16 mouse cellular contexts compared by ENCODE assay signal in genomic region chr16:36089850-36090616, GRCm38 (mm10). TPM values are rescaled to one million over a fixed set of nuclear protein-coding genes. Genes with fewer than 3 reads are reported as not detected.
DNase-seq lines count a peak whose midpoint lies in the region; ATAC-seq and TF ChIP-seq lines count a peak whose summit lies in the region.
"Had no signal": no experiment of that assay in that cellular context is flagged by ENCODE, and none has a peak within 500 bp of the region (broad histone marks: within the 10 kb centered on the region; RNA-seq: fewer than 3 reads in every experiment).

No protein-coding gene starts in this region.

- WGBS in embryonic facial prominence, embryonic 15.5 days: 71% methylated on average over 8 of the region's 8 CpGs
- WGBS in embryonic facial prominence, embryonic 10.5 days: 85% methylated on average over 8 of the region's 8 CpGs
- WGBS in liver, adult 2 months: 27% methylated on average over 8 of the region's 8 CpGs
- 85% methylated on average over 8 of the region's 8 CpGs for WGBS in liver, embryonic 11.5 days
- 64% methylated on average over 8 of the region's 8 CpGs for WGBS in intestine, embryonic 15.5 days
- whole genome bisulfite sequencing in stomach, embryonic 16.5 days: 67% methylated on average over 8 of the region's 8 CpGs

- no peak overlapping the region for H3K4me3 ChIP-seq in embryonic facial prominence, embryonic 15.5 days (replicated peaks)
- H3K4me3 ChIP-seq in embryonic facial prominence, embryonic 10.5 days: no peak overlapping the region
- H3K4me3 ChIP-seq in liver, adult 2 months (ENCODE audit: insufficient read depth, low read depth, low read length): 0 out of 2 replicates have a peak overlapping the region, but pooled peaks have one; percentile 10
- no peak overlapping the region for H3K4me3 ChIP-seq in liver, embryonic 11.5 days (ENCODE audit: low read depth, low read length)
- no peak overlapping the region for H3K4me3 ChIP-seq in intestine, embryonic 15.5 days (replicated peaks)
- H3K4me3 ChIP-seq in stomach, embryonic 16.5 days (replicated peaks; ENCODE audit: low read length): no peak overlapping the region
- H3K4me3 ChIP-seq: forebrain, embryonic 10.5 days; gastrocnemius, adult 2 months; heart, embryonic 10.5 days; stomach, embryonic 15.5 days had no signal

- 0 out of 2 replicates have a peak overlapping the region, but pooled peaks have one; percentile 11 for H3K27ac ChIP-seq in embryonic facial prominence, embryonic 15.5 days (replicated peaks)
- H3K27ac ChIP-seq in embryonic facial prominence, embryonic 10.5 days (replicated peaks): no peak overlapping the region
- peak overlapping the region; percentile 69 for H3K27ac ChIP-seq in liver, adult 2 months (replicated peaks; ENCODE audit: insufficient read depth, low read depth, low read length)
- H3K27ac ChIP-seq in liver, embryonic 11.5 days (ENCODE audit: low read depth, low read length): no peak overlapping the region
- peak overlapping the region; percentile 51; the same call in 1 of the 2 replicates for H3K27ac ChIP-seq in intestine, embryonic 15.5 days
- H3K27ac ChIP-seq in stomach, embryonic 16.5 days (ENCODE audit: low read length): peak overlapping the region; percentile 49; the same call in 1 of the 2 replicates
- H3K27ac ChIP-seq: forebrain, embryonic 10.5 days; gastrocnemius, adult 2 months; heart, embryonic 10.5 days; stomach, embryonic 15.5 days had no signal

- H3K4me1 ChIP-seq in embryonic facial prominence, embryonic 15.5 days: peaks cover 3% of the 10 kb centered on the region; the same call in 1 of the 2 replicates
- H3K4me1 ChIP-seq in embryonic facial prominence, embryonic 10.5 days: no peaks in the 10 kb centered on the region
- peaks cover 27% of the 10 kb centered on the region for H3K4me1 ChIP-seq in liver, adult 2 months (ENCODE audit: control insufficient read depth, insufficient read depth, low read length)
- H3K4me1 ChIP-seq in liver, embryonic 11.5 days (replicated peaks; ENCODE audit: control insufficient read depth, insufficient read depth, low read length): no peaks in the 10 kb centered on the region
- H3K4me1 ChIP-seq in intestine, embryonic 15.5 days (replicated peaks): no peaks in the 10 kb centered on the region
- H3K4me1 ChIP-seq in stomach, embryonic 16.5 days (ENCODE audit: control insufficient read depth, insufficient read depth, low read length): no peaks in the 10 kb centered on the region
- H3K4me1 ChIP-seq: forebrain, embryonic 10.5 days; heart, embryonic 10.5 days; stomach, embryonic 15.5 days had no signal

- H3K36me3 ChIP-seq in embryonic facial prominence, embryonic 15.5 days: peaks cover 33% of the 10 kb centered on the region
- peaks cover 74% of the 10 kb centered on the region for H3K36me3 ChIP-seq in embryonic facial prominence, embryonic 10.5 days (replicated peaks)
- peaks cover 8% of the 10 kb centered on the region; the same call in 1 of the 2 replicates for H3K36me3 ChIP-seq in liver, adult 2 months (ENCODE audit: control insufficient read depth, insufficient read depth, low read length)
- H3K36me3 ChIP-seq in liver, embryonic 11.5 days (ENCODE audit: control insufficient read depth, insufficient read depth, low read length): peaks cover 21% of the 10 kb centered on the region
- H3K36me3 ChIP-seq in intestine, embryonic 15.5 days: peaks cover 6% of the 10 kb centered on the region; the same call in 1 of the 2 replicates
- peaks cover 8% of the 10 kb centered on the region; the same call in 1 of the 2 replicates for H3K36me3 ChIP-seq in stomach, embryonic 16.5 days (ENCODE audit: control insufficient read depth, insufficient read depth, low read length)

- no peaks in the 10 kb centered on the region for H3K9me3 ChIP-seq in embryonic facial prominence, embryonic 15.5 days (replicated peaks)
- H3K9me3 ChIP-seq in embryonic facial prominence, embryonic 10.5 days: no peaks in the 10 kb centered on the region
- no peaks in the 10 kb centered on the region for H3K9me3 ChIP-seq in liver, embryonic 11.5 days (ENCODE audit: control insufficient read depth, low read length)
- H3K9me3 ChIP-seq in intestine, embryonic 15.5 days: no peaks in the 10 kb centered on the region
- H3K9me3 ChIP-seq in stomach, embryonic 16.5 days (replicated peaks; ENCODE audit: control insufficient read depth, low read length): no peaks in the 10 kb centered on the region
- H3K9me3 ChIP-seq: forebrain, embryonic 10.5 days; heart, embryonic 10.5 days; stomach, embryonic 15.5 days had no signal

- peak; percentile 66 for TF ChIP-seq CTCF in liver, adult 2 months (IDR thresholded peaks at IDR 0.05; ENCODE audit: low read depth, low read length)

- ATAC-seq in embryonic facial prominence, embryonic 15.5 days (ENCODE audit: insufficient number of reproducible peaks, low FRiP score, low TSS enrichment, low read depth): no peak
- no peak for ATAC-seq in liver, embryonic 11.5 days (replicated peaks; ENCODE audit: low FRiP score)
- ATAC-seq in intestine, embryonic 15.5 days: peak; percentile 61
- ATAC-seq in stomach, embryonic 16.5 days (ENCODE audit: insufficient read depth, low FRiP score): no peak

- no peak overlapping the region for H3K9ac ChIP-seq in embryonic facial prominence, embryonic 15.5 days
- H3K9ac ChIP-seq in liver, adult 2 months (ENCODE audit: low read depth, low read length): no peak overlapping the region
- H3K9ac ChIP-seq in liver, embryonic 11.5 days (ENCODE audit: low read depth, low read length): no peak overlapping the region
- H3K9ac ChIP-seq in intestine, embryonic 15.5 days: no peak overlapping the region
- H3K9ac ChIP-seq in stomach, embryonic 16.5 days (ENCODE audit: low read length): no peak overlapping the region
- H3K9ac ChIP-seq: stomach, embryonic 15.5 days had no signal

- DNase-seq in embryonic facial prominence, embryonic 10.5 days (ENCODE audit: low spot score): no peak
- DNase-seq in liver, adult 2 months (ENCODE audit: extremely low read depth, low read depth, low spot score): peak; percentile 90
- DNase-seq in liver, embryonic 11.5 days (ENCODE audit: low spot score): no peak
- DNase-seq in urinary bladder, postnatal 10 days (ENCODE audit: low spot score): no peak
- DNase-seq in embryo, embryonic 11 days: no peak
- DNase-seq: adrenal gland, adult 8-10 months; gastrocnemius, adult 2 months; lung, postnatal 4 days had no signal

- no peak for TF ChIP-seq POLR2A in liver, adult 2 months (IDR thresholded peaks at IDR 0.05; ENCODE audit: extremely low read depth, insufficient read depth, low read length)

- no peak overlapping the region for H3K4me2 ChIP-seq in embryonic facial prominence, embryonic 15.5 days (replicated peaks)
- H3K4me2 ChIP-seq in liver, embryonic 11.5 days: no peak overlapping the region
- no peak overlapping the region for H3K4me2 ChIP-seq in intestine, embryonic 15.5 days (replicated peaks)
- H3K4me2 ChIP-seq in stomach, embryonic 16.5 days (ENCODE audit: low read depth, low read length): no peak overlapping the region
- H3K4me2 ChIP-seq: stomach, embryonic 15.5 days had no signal

- H3K27me3 ChIP-seq in embryonic facial prominence, embryonic 15.5 days: no peaks in the 10 kb centered on the region
- no peaks in the 10 kb centered on the region for H3K27me3 ChIP-seq in embryonic facial prominence, embryonic 10.5 days (replicated peaks; ENCODE audit: low read depth, poor library complexity, severe bottlenecking)
- H3K27me3 ChIP-seq in liver, adult 2 months (ENCODE audit: control insufficient read depth, insufficient read depth, low read length): no peaks in the 10 kb centered on the region
- H3K27me3 ChIP-seq in liver, embryonic 11.5 days (replicated peaks; ENCODE audit: control insufficient read depth, insufficient read depth, low read length): no peaks in the 10 kb centered on the region
- no peaks in the 10 kb centered on the region for H3K27me3 ChIP-seq in intestine, embryonic 15.5 days (replicated peaks)
- no peaks in the 10 kb centered on the region for H3K27me3 ChIP-seq in stomach, embryonic 16.5 days (ENCODE audit: control insufficient read depth, insufficient read depth, low read length)
- H3K27me3 ChIP-seq: stomach, embryonic 15.5 days had no signal

- H3K79me2 ChIP-seq in liver, adult 2 months (ENCODE audit: control insufficient read depth, insufficient read depth, low read length): no peaks in the 10 kb centered on the region

RNA-seq across cellular contexts. Expression of gene Ccdc58, which starts 18.5 kb away (rescaled TPM):
- polyA plus RNA-seq in embryonic facial prominence, embryonic 15.5 days (2015; fragmentation: Nextera tagmentation; extraction: Ambion mirVana): 67.6 and 76.7 TPM in 2 replicates
- 92.9 and 106 TPM in 2 replicates for polyA plus RNA-seq in embryonic facial prominence, embryonic 10.5 days (2016; fragmentation: Nextera tagmentation; extraction: Ambion mirVana)
- 54.0 and 54.6 TPM in 2 replicates for total RNA-seq in liver, adult 2 months (2014; rRNA removed)
- 16.2 and 22.3 TPM in 2 replicates for polyA plus RNA-seq in liver, adult 2 months (2012; rRNA removed)
- polyA plus RNA-seq in liver, embryonic 11.5 days (2014; fragmentation: Nextera tagmentation; extraction: Ambion mirVana): 121 and 137 TPM in 2 replicates
- 111 and 125 TPM in 2 replicates for polyA plus RNA-seq in intestine, embryonic 15.5 days (2015; fragmentation: Nextera tagmentation; extraction: Ambion mirVana)
- polyA plus RNA-seq in stomach, embryonic 16.5 days (2015; fragmentation: Nextera tagmentation; extraction: Ambion mirVana): 82.1 and 83.8 TPM in 2 replicates

RNA-seq across cellular contexts. Expression of gene Fam162a, which starts 18.6 kb away (rescaled TPM):
- polyA plus RNA-seq in embryonic facial prominence, embryonic 15.5 days (2015; fragmentation: Nextera tagmentation; extraction: Ambion mirVana): 615 and 648 TPM in 2 replicates
- polyA plus RNA-seq in embryonic facial prominence, embryonic 10.5 days (2016; fragmentation: Nextera tagmentation; extraction: Ambion mirVana): 351 and 357 TPM in 2 replicates
- total RNA-seq in liver, adult 2 months (2014; rRNA removed): 118 and 129 TPM in 2 replicates
- polyA plus RNA-seq in liver, adult 2 months (2012; rRNA removed): 69.3 and 73.4 TPM in 2 replicates
- polyA plus RNA-seq in liver, embryonic 11.5 days (2014; fragmentation: Nextera tagmentation; extraction: Ambion mirVana): 493 and 545 TPM in 2 replicates
- polyA plus RNA-seq in intestine, embryonic 15.5 days (2015; fragmentation: Nextera tagmentation; extraction: Ambion mirVana): 465 and 500 TPM in 2 replicates
- 494 and 500 TPM in 2 replicates for polyA plus RNA-seq in stomach, embryonic 16.5 days (2015; fragmentation: Nextera tagmentation; extraction: Ambion mirVana)

RNA-seq across cellular contexts. Expression of gene Csta1, which starts 41.0 kb away (rescaled TPM):
- polyA plus RNA-seq in embryonic facial prominence, embryonic 15.5 days (2015; fragmentation: Nextera tagmentation; extraction: Ambion mirVana): 11.4 and 17.2 TPM in 2 replicates
- 0.06 and 0.09 TPM in 2 replicates for polyA plus RNA-seq in embryonic facial prominence, embryonic 10.5 days (2016; fragmentation: Nextera tagmentation; extraction: Ambion mirVana)
- total RNA-seq in liver, adult 2 months (2014; rRNA removed): not detected in 2 replicates
- polyA plus RNA-seq in liver, adult 2 months (2012; rRNA removed): not detected in 2 replicates
- polyA plus RNA-seq in liver, embryonic 11.5 days (2014; fragmentation: Nextera tagmentation; extraction: Ambion mirVana): 0.10 TPM in 1 of 2 replicates, not detected in the other
- polyA plus RNA-seq in intestine, embryonic 15.5 days (2015; fragmentation: Nextera tagmentation; extraction: Ambion mirVana): 0.08 and 0.09 TPM in 2 replicates
- 34.9 and 39.6 TPM in 2 replicates for polyA plus RNA-seq in stomach, embryonic 16.5 days (2015; fragmentation: Nextera tagmentation; extraction: Ambion mirVana)
- total RNA-seq: adrenal gland, adult 8-10 months; gastrocnemius, adult 2 months; layer of hippocampus, postnatal 14 days; monocyte, adult 5-6 weeks had no signal
- polyA plus RNA-seq: heart, embryonic 10.5 days had no signal

RNA-seq across cellular contexts. Expression of gene Wdr5b, which starts 49.0 kb away (rescaled TPM):
- polyA plus RNA-seq in embryonic facial prominence, embryonic 15.5 days (2015; fragmentation: Nextera tagmentation; extraction: Ambion mirVana): 10.4 and 11.0 TPM in 2 replicates
- 7.8 and 8.7 TPM in 2 replicates for polyA plus RNA-seq in embryonic facial prominence, embryonic 10.5 days (2016; fragmentation: Nextera tagmentation; extraction: Ambion mirVana)
- total RNA-seq in liver, adult 2 months (2014; rRNA removed): 1.9 and 2.3 TPM in 2 replicates
- 0.51 and 0.73 TPM in 2 replicates for polyA plus RNA-seq in liver, adult 2 months (2012; rRNA removed)
- polyA plus RNA-seq in liver, embryonic 11.5 days (2014; fragmentation: Nextera tagmentation; extraction: Ambion mirVana): 4.6 and 6.3 TPM in 2 replicates
- 7.0 and 7.8 TPM in 2 replicates for polyA plus RNA-seq in intestine, embryonic 15.5 days (2015; fragmentation: Nextera tagmentation; extraction: Ambion mirVana)
- 7.1 and 8.0 TPM in 2 replicates for polyA plus RNA-seq in stomach, embryonic 16.5 days (2015; fragmentation: Nextera tagmentation; extraction: Ambion mirVana)

Comparison
In these comparisons a context has a peak if more than half of its experiments do, and no peak if none do; other contexts are left out.
1. H3K27ac ChIP-seq: peak in embryonic facial prominence, embryonic 15.5 days (single experiment), liver, adult 2 months (single experiment), intestine, embryonic 15.5 days (single experiment) and stomach, embryonic 16.5 days (single experiment); none in embryonic facial prominence, embryonic 10.5 days (single experiment) and liver, embryonic 11.5 days (single experiment).
2. RNA of gene Csta1, which starts 41.0 kb away (polyA plus RNA-seq): 34.9 to 39.6 TPM in stomach, embryonic 16.5 days and 11.4 to 17.2 TPM in embryonic facial prominence, embryonic 15.5 days; 0.06 to 0.09 TPM in embryonic facial prominence, embryonic 10.5 days, 0.08 to 0.09 TPM in intestine, embryonic 15.5 days, 0.10 TPM in liver, embryonic 11.5 days and not detected in liver, adult 2 months; every median in the first group is over 10 times any median in the second.